Mouse (Mus musculus): ENCODE results near the gene Pde11a.
A peak's percentile ranks its signal among the peaks of the same experiment; 100 is the strongest.

The Pde11a gene

DNA sequence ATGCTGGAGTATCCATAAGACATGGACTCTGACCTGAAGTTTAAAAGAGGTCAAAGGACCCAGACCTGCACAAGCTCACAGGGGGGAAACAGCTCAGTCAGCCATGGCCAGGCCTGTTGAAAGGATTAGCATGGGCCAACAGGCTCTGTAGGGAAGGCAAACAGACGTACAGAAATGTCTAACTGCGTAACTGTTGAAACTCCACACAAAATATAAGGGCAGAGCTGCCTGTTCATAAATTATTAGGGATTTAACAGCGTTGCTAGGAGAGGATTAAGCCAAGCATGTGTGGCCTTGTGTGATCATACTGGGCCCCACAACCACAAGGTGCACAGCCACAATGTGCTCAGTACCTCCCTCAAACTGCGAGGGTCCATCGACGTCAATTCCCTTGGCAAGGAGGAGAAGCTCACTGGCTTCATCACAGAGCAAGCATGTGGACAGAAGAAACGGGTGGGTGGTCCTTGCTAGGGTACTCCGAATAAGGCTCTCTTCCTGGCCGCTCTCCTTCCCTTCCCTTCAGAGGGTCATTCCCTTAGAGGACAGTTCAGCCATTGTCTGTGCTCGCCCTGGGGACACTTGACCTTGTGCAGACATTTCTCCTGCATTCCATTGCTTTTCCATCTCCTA lies 375.2 kb downstream of the Pde11a start:
- no peak for DNase-seq (ENCODE audit: extremely low spot score, low read depth, low spot score)

DNA sequence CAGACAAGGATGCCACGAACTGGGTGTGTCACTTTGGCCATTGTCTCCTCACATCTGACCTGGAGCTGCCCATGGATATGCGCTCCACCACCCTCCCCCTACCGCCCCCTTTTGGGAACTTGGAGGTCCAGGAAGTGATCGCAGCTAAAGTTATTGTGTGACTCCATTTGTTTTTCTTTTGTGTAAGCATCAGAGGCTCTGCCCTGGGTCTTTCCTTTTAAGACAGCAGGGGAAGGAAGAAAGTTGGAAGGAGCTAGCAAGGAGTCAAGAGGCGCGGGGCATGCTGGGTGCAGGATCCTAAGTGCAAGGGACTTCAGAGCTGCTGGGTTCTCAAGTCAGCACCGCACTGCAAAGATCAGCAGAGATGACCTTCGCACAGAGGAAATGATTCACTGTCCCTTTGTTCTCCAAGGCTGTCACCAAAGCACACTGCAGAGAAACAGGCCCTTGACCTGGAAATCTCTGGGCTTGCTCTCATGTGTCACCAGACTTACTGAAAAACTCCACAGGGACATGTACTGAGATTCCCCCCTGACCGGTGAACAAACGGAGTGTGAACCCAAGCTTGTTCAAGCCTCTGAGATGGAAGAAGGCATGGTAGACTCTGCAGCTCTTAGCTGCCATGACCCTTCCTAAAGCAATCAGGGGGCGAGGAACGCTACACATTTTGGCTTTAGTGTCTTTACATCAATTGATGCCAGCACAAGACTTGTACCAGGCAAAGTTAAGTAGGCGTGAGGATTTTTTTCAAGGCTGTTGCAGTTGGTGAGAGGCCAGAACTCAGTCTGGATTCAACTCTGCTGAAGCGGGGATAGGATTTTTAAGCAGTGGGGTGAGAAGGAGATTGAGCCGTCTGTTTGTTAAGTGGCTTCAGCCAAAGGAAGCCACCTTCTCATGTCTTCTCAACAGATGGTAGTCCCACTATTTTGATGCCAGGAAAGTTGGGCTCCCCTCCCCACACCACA lies 377.9 kb downstream of the Pde11a start:
- DNase-seq (ENCODE audit: extremely low spot score, low read depth, low spot score) = no peak

- no peak for DNase-seq (ENCODE audit: extremely low spot score, low read depth, low spot score)
Measured at GRCm38 (mm10) chr2:75959850-75960365, 378.7 kb downstream of the Pde11a start.

- DNase-seq (ENCODE audit: extremely low spot score, low read depth, low spot score) = peak; percentile 68
Measured at GRCm38 (mm10) chr2:75959183-75959849, 379.3 kb downstream of the Pde11a start.

- DNase-seq (ENCODE audit: extremely low spot score, low read depth, low spot score) = no peak
Measured at GRCm38 (mm10) chr2:75955709-75956108, 382.9 kb downstream of the Pde11a start.

- no peak for DNase-seq (ENCODE audit: extremely low spot score, low read depth, low spot score)
Measured at GRCm38 (mm10) chr2:75953320-75953719, 385.3 kb downstream of the Pde11a start.

GRCm38 (mm10) chr2:75950685-75951084 lies 387.9 kb downstream of the Pde11a start:
- no peak for DNase-seq (ENCODE audit: extremely low spot score, low read depth, low spot score)
